Mouse (Mus musculus) small intestine, adult 2 months (tissue): Measurements from ENCODE around the gene Plekhg1. TPM values are rescaled to one million over a fixed set of nuclear protein-coding genes. Genes with fewer than 3 reads are reported as not detected.

ENCODE experiments used
- H3K27ac ChIP-seq: fragments of 200-500 bp; 2 replicates; pipeline ENCODE4 v1.5.1; 2012; ENCODE audit warnings: low read depth, low read length, control low read depth, inconsistent platforms; ENCODE audit not compliant: insufficient read depth
- H3K27me3 ChIP-seq: fragments of 200-500 bp; 2 replicates; pipeline ENCODE4 v1.6.1; 2012; ENCODE audit warnings: mild to moderate bottlenecking, moderate library complexity, low read length, inconsistent platforms; ENCODE audit not compliant: control insufficient read depth, insufficient read depth
- H3K36me3 ChIP-seq: fragments of 200-500 bp; 2 replicates; pipeline ENCODE4 v1.6.1; 2012; ENCODE audit warnings: mild to moderate bottlenecking, low read length, control low read depth, inconsistent platforms; ENCODE audit not compliant: control insufficient read depth, insufficient read depth
- H3K4me1 ChIP-seq: fragments of 200-500 bp; 2 replicates; pipeline ENCODE4 v1.6.1; 2012; ENCODE audit warnings: low read length, inconsistent platforms, mixed read lengths; ENCODE audit not compliant: control insufficient read depth, insufficient read depth, insufficient read length
- H3K4me3 ChIP-seq: fragments of 200-500 bp; 2 replicates; pipeline ENCODE4 v1.5.1; 2012; ENCODE audit warnings: low read depth, mild to moderate bottlenecking, control low read depth, inconsistent platforms, low read length, moderate library complexity
- CTCF ChIP-seq: fragments of 200-500 bp; IDR thresholded peaks from 2 replicates; pipeline ENCODE4 v1.5.1; 2012; ENCODE audit warnings: low read depth, mild to moderate bottlenecking, control low read depth, inconsistent platforms, low read length, moderate library complexity, mixed read lengths; ENCODE audit not compliant: insufficient replicate concordance, insufficient read length; ENCODE audit errors: extremely low read depth
- POLR2A ChIP-seq: fragments of 200-500 bp; IDR thresholded peaks from 2 replicates; pipeline ENCODE4 v1.6.1; 2012; ENCODE audit warnings: low read depth, mild to moderate bottlenecking, control low read depth, inconsistent platforms, low read length, moderate library complexity
- WGBS: fragments of 180-500 bp; shearing (Covaris S2); methylation state at CpG from one replicate; pipeline ENCODE4 v1.1.7; 2018; 5-methylcytosine and 5-hydroxymethylcytosine counted together
- polyA plus RNA-seq: library from polyadenylated mRNA; depleted of rRNA; stranded (reverse); fragments of >200 nt; gene quantifications from 2 replicates; pipeline ENCODE4 v1.2.3, GENCODE M21; 2012

Plekhg1 gene
- polyA plus RNA-seq, 1 experiment = 1.7 TPM

DNA sequence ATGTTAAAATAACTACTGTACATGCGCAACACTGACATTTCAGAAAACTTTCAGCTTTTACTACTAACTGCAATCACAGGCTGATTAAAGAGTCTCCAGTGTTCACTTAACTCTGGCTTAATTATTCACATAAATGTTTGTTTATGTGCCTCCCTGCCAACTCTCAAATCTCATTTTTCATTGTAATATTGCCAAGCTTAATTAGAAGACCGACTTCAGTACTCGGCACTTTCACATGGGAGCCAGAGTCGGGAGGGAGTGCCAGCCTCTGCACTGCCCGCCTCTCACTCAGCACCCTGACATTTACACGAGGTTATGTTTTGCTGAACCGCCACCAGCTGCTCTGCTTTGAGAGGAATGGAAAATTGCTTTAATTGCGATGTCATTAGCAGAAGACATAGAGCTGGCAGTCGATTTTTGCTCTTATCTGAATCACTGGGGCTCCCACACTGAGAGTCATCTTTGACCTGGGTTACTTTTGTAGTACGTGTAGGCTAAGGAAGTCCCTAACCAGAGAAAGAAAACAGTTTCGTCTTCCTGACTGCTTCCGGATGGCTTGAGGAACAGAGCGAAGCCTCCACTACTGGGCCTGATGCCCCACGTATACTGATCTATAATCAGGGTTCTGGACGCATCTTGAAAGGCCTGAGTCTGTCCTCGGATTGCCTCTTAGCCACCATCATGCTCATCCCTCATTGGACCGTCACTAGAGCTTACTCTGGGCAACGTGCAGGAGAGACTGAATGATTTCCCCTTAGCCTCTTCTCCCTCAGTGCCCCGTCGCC is 180.4 kb downstream of the Plekhg1 start:
- WGBS = 68% methylated on average over 20 of the region's 20 CpGs
- Histone ChIP-seq H3K4me3 (no peak overlapping the region), H3K27ac (no peak overlapping the region), H3K36me3 (no peaks in the 10 kb centered on the region), H3K4me1 (no peaks in the 10 kb centered on the region), H3K27me3 (no peaks in the 10 kb centered on the region)
- TF ChIP-seq POLR2A (no peak), CTCF (no peak)

DNA sequence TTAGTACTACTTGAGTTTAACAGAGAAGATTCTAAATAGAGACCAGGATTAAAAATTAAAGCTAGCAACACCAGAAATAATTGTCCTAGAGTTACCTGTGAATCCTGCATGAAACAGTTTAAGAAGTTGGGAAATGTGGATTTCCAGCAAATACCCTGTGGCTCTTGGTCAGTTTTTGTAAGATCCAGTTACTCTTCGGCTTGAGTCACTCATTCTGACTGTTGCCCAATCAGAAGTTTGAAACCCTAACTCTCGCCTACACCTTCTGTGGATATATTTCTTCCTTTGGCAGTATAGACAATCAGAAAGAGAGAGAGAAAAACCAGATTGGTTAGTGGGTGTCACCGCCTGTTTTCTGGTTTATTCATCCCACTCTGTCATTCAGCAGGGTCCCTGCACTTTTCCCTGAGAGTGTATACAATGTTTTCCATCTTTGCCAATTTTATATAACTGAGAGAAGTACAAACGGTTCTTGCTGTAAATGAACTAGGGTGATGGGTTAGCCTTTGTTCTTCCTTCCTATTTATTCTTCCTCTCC is 187.9 kb downstream of the Plekhg1 start:
- Histone ChIP-seq H3K36me3 (no peaks in the 10 kb centered on the region), H3K27ac (no peak overlapping the region), H3K4me1 (no peaks in the 10 kb centered on the region), H3K27me3 (no peaks in the 10 kb centered on the region), H3K4me3 (no peak overlapping the region)
- 84% methylated on average over 4 of the region's 4 CpGs for WGBS
- TF ChIP-seq POLR2A (no peak), CTCF (no peak)

- Histone ChIP-seq H3K36me3 (no peaks in the 10 kb centered on the region), H3K27me3 (no peaks in the 10 kb centered on the region), H3K4me3 (no peak overlapping the region), H3K4me1 (no peaks in the 10 kb centered on the region), H3K27ac (no peak overlapping the region)
- TF ChIP-seq POLR2A = no peak
- no peak for TF ChIP-seq CTCF
These were observed 191.7 kb downstream of the Plekhg1 start for GRCm38 (mm10) chr10:3931831-3932230.

GRCm38 (mm10) chr10:3933311-3933940 is 193.3 kb downstream of the Plekhg1 start:
- no peak overlapping the region for H3K4me3 ChIP-seq
- TF ChIP-seq POLR2A (no peak), CTCF (no peak)
- no peaks in the 10 kb centered on the region for H3K36me3 ChIP-seq
- H3K4me1 ChIP-seq = no peaks in the 10 kb centered on the region
- H3K27ac ChIP-seq = no peak overlapping the region
- 83% methylated on average over 12 of the region's 12 CpGs for WGBS
- H3K27me3 ChIP-seq = no peaks in the 10 kb centered on the region

GRCm38 (mm10) chr10:3936864-3937263 is 196.7 kb downstream of the Plekhg1 start:
- TF ChIP-seq CTCF (no peak), POLR2A (no peak)
- H3K27me3 ChIP-seq = no peaks in the 10 kb centered on the region
- H3K36me3 ChIP-seq = no peaks in the 10 kb centered on the region
- no peaks in the 10 kb centered on the region; the same call in 1 of the 2 replicates for H3K4me1 ChIP-seq
- H3K4me3 ChIP-seq = no peak overlapping the region
- H3K27ac ChIP-seq = no peak overlapping the region

- TF ChIP-seq CTCF (no peak), POLR2A (no peak)
- WGBS = 90% methylated on average over 11 of the region's 11 CpGs
- Histone ChIP-seq H3K27me3 (no peaks in the 10 kb centered on the region), H3K27ac (no peak overlapping the region), H3K4me3 (no peak overlapping the region), H3K4me1 (no peaks in the 10 kb centered on the region; the same call in 1 of the 2 replicates), H3K36me3 (no peaks in the 10 kb centered on the region)
These were observed 199.9 kb downstream of the Plekhg1 start for GRCm38 (mm10) chr10:3939895-3940595.

- Histone ChIP-seq H3K36me3 (no peaks in the 10 kb centered on the region), H3K4me3 (no peak overlapping the region), H3K4me1 (no peaks in the 10 kb centered on the region; the same call in 1 of the 2 replicates), H3K27me3 (no peaks in the 10 kb centered on the region), H3K27ac (no peak overlapping the region)
- 91% methylated on average over 6 of the region's 6 CpGs for WGBS
- TF ChIP-seq CTCF (no peak), POLR2A (no peak)
These were observed 200.4 kb downstream of the Plekhg1 start for GRCm38 (mm10) chr10:3940596-3940975.
